Mouse (Mus musculus): ENCODE results near the gene Prr29. TPM values are rescaled to one million over a fixed set of nuclear protein-coding genes. Genes with fewer than 3 reads are reported as not detected.
"Not testable (repeated sequence)": the region's sequence is repeated elsewhere in the genome, so short reads cannot be mapped to it uniquely, and the experiment has no call there.

The Prr29 gene
- polyA plus RNA-seq, 1 experiment from 2014 or later: 0.41 TPM

GRCm38 (mm10) chr11:106393331-106393616, 28.0 kb downstream of the Prr29 start:
- ATAC-seq (ENCODE audit: low FRiP score, low TSS enrichment) (peak; percentile 13; the same call in 1 of the 2 replicates), DNase-seq (ENCODE audit: low spot score) (no peak)
- H3K9me3 ChIP-seq (ENCODE audit: control insufficient read depth, low read length): no peaks in the 10 kb centered on the region
- no peak overlapping the region for H3K9ac ChIP-seq (ENCODE audit: low read length)
- no peak overlapping the region for H3K27ac ChIP-seq (replicated peaks)
- 53% methylated on average over 4 of the region's 4 CpGs for WGBS
- TF ChIP-seq EP300 (optimal IDR thresholded peaks at IDR 0.05) (no peak), CTCF (IDR thresholded peaks at IDR 0.05; ENCODE audit: low read depth) (no peak)
- H3K4me1 ChIP-seq (replicated peaks; ENCODE audit: control insufficient read depth, insufficient read depth): no peaks in the 10 kb centered on the region; the same call in 1 of the 2 replicates
- H3K36me3 ChIP-seq (ENCODE audit: control insufficient read depth, insufficient read depth, low read length): no peaks in the 10 kb centered on the region; the same call in 1 of the 2 replicates
- no peaks in the 10 kb centered on the region for H3K27me3 ChIP-seq (ENCODE audit: control insufficient read depth, insufficient read depth, low read length)
- H3K4me2 ChIP-seq (replicated peaks; ENCODE audit: low read depth): no peak overlapping the region
- H3K4me3 ChIP-seq (ENCODE audit: low read depth, low read length): no peak overlapping the region

GRCm38 (mm10) chr11:106394055-106394454, 28.8 kb downstream of the Prr29 start:
- H3K4me1 ChIP-seq (replicated peaks; ENCODE audit: control insufficient read depth, insufficient read depth); H3K4me2 ChIP-seq (replicated peaks; ENCODE audit: low read depth); H3K27ac ChIP-seq (replicated peaks); DNase-seq (ENCODE audit: low spot score); H3K9me3 ChIP-seq (ENCODE audit: control insufficient read depth, low read length); H3K4me3 ChIP-seq (ENCODE audit: low read depth, low read length); ATAC-seq (ENCODE audit: low FRiP score, low TSS enrichment); H3K9ac ChIP-seq (ENCODE audit: low read length); H3K27me3 ChIP-seq (ENCODE audit: control insufficient read depth, insufficient read depth, low read length); H3K36me3 ChIP-seq (ENCODE audit: control insufficient read depth, insufficient read depth, low read length): not testable (repeated sequence)
- 68% methylated on average over 2 of the region's 2 CpGs for WGBS

GRCm38 (mm10) chr11:106397656-106398055, 32.4 kb downstream of the Prr29 start:
- H3K4me2 ChIP-seq (replicated peaks; ENCODE audit: low read depth): no peak overlapping the region
- DNase-seq (ENCODE audit: low spot score) (no peak), ATAC-seq (ENCODE audit: low FRiP score, low TSS enrichment) (no peak)
- H3K4me1 ChIP-seq (replicated peaks; ENCODE audit: control insufficient read depth, insufficient read depth): no peaks in the 10 kb centered on the region
- H3K9ac ChIP-seq (ENCODE audit: low read length): no peak overlapping the region
- no peaks in the 10 kb centered on the region for H3K27me3 ChIP-seq (ENCODE audit: control insufficient read depth, insufficient read depth, low read length)
- H3K27ac ChIP-seq (replicated peaks): no peak overlapping the region
- peaks cover 16% of the 10 kb centered on the region for H3K36me3 ChIP-seq (ENCODE audit: control insufficient read depth, insufficient read depth, low read length)
- no peaks in the 10 kb centered on the region for H3K9me3 ChIP-seq (ENCODE audit: control insufficient read depth, low read length)
- TF ChIP-seq CTCF (IDR thresholded peaks at IDR 0.05; ENCODE audit: low read depth): peak; percentile 57
- TF ChIP-seq EP300 (optimal IDR thresholded peaks at IDR 0.05): no peak
- WGBS: 85% methylated on average over 3 of the region's 3 CpGs
- H3K4me3 ChIP-seq (ENCODE audit: low read depth, low read length): no peak overlapping the region

GRCm38 (mm10) chr11:106398481-106398880, 33.2 kb downstream of the Prr29 start:
- H3K4me1 ChIP-seq (replicated peaks; ENCODE audit: control insufficient read depth, insufficient read depth): no peaks in the 10 kb centered on the region
- DNase-seq (ENCODE audit: low spot score) (no peak), ATAC-seq (ENCODE audit: low FRiP score, low TSS enrichment) (no peak)
- no peak overlapping the region for H3K9ac ChIP-seq (ENCODE audit: low read length)
- H3K27me3 ChIP-seq (ENCODE audit: control insufficient read depth, insufficient read depth, low read length): no peaks in the 10 kb centered on the region
- H3K4me2 ChIP-seq (replicated peaks; ENCODE audit: low read depth): no peak overlapping the region
- H3K36me3 ChIP-seq (ENCODE audit: control insufficient read depth, insufficient read depth, low read length): peaks cover 19% of the 10 kb centered on the region
- H3K9me3 ChIP-seq (ENCODE audit: control insufficient read depth, low read length): no peaks in the 10 kb centered on the region
- 90% methylated on average over 8 of the region's 8 CpGs for WGBS
- H3K27ac ChIP-seq (replicated peaks): no peak overlapping the region
- TF ChIP-seq EP300 (optimal IDR thresholded peaks at IDR 0.05): no peak
- no peak for TF ChIP-seq CTCF (IDR thresholded peaks at IDR 0.05; ENCODE audit: low read depth)
- H3K4me3 ChIP-seq (ENCODE audit: low read depth, low read length): no peak overlapping the region

- no peak overlapping the region for H3K4me2 ChIP-seq (replicated peaks; ENCODE audit: low read depth)
- WGBS: 69% methylated on average over 4 of the region's 4 CpGs
- no peak for TF ChIP-seq EP300 (optimal IDR thresholded peaks at IDR 0.05)
- TF ChIP-seq CTCF (IDR thresholded peaks at IDR 0.05; ENCODE audit: low read depth): no peak
- H3K27ac ChIP-seq (replicated peaks): no peak overlapping the region
- peaks cover 21% of the 10 kb centered on the region for H3K36me3 ChIP-seq (ENCODE audit: control insufficient read depth, insufficient read depth, low read length)
- no peaks in the 10 kb centered on the region for H3K9me3 ChIP-seq (ENCODE audit: control insufficient read depth, low read length)
- H3K27me3 ChIP-seq (ENCODE audit: control insufficient read depth, insufficient read depth, low read length): no peaks in the 10 kb centered on the region
- no peak overlapping the region for H3K4me3 ChIP-seq (ENCODE audit: low read depth, low read length)
- ATAC-seq (ENCODE audit: low FRiP score, low TSS enrichment): peak; percentile 21; the same call in 1 of the 2 replicates
- DNase-seq (ENCODE audit: low spot score): no peak
- H3K4me1 ChIP-seq (replicated peaks; ENCODE audit: control insufficient read depth, insufficient read depth): no peaks in the 10 kb centered on the region
- H3K9ac ChIP-seq (ENCODE audit: low read length): no peak overlapping the region
Observed at GRCm38 (mm10) chr11:106410011-106410410, 44.7 kb downstream of the Prr29 start.

GRCm38 (mm10) chr11:106410507-106410906, 45.2 kb downstream of the Prr29 start:
- Histone ChIP-seq H3K9ac (ENCODE audit: low read length) (no peak overlapping the region), H3K4me1 (replicated peaks; ENCODE audit: control insufficient read depth, insufficient read depth) (no peaks in the 10 kb centered on the region), H3K27me3 (ENCODE audit: control insufficient read depth, insufficient read depth, low read length) (no peaks in the 10 kb centered on the region), H3K4me3 (ENCODE audit: low read depth, low read length) (no peak overlapping the region), H3K4me2 (replicated peaks; ENCODE audit: low read depth) (no peak overlapping the region), H3K9me3 (ENCODE audit: control insufficient read depth, low read length) (no peaks in the 10 kb centered on the region), H3K27ac (replicated peaks) (no peak overlapping the region), H3K36me3 (ENCODE audit: control insufficient read depth, insufficient read depth, low read length) (peaks cover 18% of the 10 kb centered on the region)
- DNase-seq (ENCODE audit: low spot score) (no peak), ATAC-seq (ENCODE audit: low FRiP score, low TSS enrichment) (peak; percentile 38; the same call in 1 of the 2 replicates)
- TF ChIP-seq EP300 (optimal IDR thresholded peaks at IDR 0.05) (no peak), CTCF (IDR thresholded peaks at IDR 0.05; ENCODE audit: low read depth) (no peak)
- WGBS: 59% methylated on average over 3 of the region's 3 CpGs

Data from stomach, postnatal 0 days (tissue).